Mouse (Mus musculus): ENCODE measurements around the gene Hmg20b. TPM values are rescaled to one million over a fixed set of nuclear protein-coding genes. Genes with fewer than 3 reads are reported as not detected.
A peak's percentile ranks its signal among the peaks of the same experiment; 100 is the strongest.

The Hmg20b gene
- polyA plus RNA-seq, 1 experiment from 2014 or later: 69.0 TPM

DNA sequence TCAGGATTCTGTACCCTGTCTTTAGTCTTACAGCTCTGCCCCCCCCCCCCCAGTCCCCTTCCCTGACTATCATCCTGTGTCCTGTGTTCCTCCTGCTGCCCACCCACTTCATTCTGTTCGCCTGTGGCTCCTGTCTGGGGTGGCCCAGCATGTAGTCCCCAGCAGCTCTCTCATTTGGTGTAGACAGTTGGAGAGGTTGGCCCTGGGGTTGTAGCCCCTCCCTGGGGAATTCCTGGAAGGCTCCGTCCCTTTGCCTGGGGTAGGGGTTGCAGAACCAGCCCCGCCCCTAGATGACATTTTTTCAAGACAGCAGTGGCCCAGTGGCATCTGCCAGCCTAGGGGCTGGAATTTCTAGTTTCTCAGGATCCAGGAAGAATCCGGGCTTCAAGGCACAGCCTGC lies 7.9 kb upstream of the Hmg20b start:
- Histone ChIP-seq H3K4me1 (ENCODE audit: control insufficient read depth, insufficient read depth, low read length) (peaks cover 56% of the 10 kb centered on the region), H3K36me3 (ENCODE audit: control insufficient read depth, insufficient read depth, low read length) (peaks cover 13% of the 10 kb centered on the region), H3K9me3 (ENCODE audit: control insufficient read depth, low read length) (no peaks in the 10 kb centered on the region), H3K27me3 (replicated peaks; ENCODE audit: control insufficient read depth, insufficient read depth, low read length) (peaks cover 4% of the 10 kb centered on the region; the same call in 1 of the 2 replicates), H3K27ac (ENCODE audit: low read length) (peak overlapping the region; percentile 83), H3K4me2 (ENCODE audit: low read depth, low read length) (peak overlapping the region; percentile 96), H3K9ac (ENCODE audit: low read depth, low read length) (peak overlapping the region; percentile 94), H3K4me3 (ENCODE audit: low read length) (peak overlapping the region; percentile 83)
- no peak for ATAC-seq
- 38% methylated on average over 4 of the region's 4 CpGs for WGBS

DNA sequence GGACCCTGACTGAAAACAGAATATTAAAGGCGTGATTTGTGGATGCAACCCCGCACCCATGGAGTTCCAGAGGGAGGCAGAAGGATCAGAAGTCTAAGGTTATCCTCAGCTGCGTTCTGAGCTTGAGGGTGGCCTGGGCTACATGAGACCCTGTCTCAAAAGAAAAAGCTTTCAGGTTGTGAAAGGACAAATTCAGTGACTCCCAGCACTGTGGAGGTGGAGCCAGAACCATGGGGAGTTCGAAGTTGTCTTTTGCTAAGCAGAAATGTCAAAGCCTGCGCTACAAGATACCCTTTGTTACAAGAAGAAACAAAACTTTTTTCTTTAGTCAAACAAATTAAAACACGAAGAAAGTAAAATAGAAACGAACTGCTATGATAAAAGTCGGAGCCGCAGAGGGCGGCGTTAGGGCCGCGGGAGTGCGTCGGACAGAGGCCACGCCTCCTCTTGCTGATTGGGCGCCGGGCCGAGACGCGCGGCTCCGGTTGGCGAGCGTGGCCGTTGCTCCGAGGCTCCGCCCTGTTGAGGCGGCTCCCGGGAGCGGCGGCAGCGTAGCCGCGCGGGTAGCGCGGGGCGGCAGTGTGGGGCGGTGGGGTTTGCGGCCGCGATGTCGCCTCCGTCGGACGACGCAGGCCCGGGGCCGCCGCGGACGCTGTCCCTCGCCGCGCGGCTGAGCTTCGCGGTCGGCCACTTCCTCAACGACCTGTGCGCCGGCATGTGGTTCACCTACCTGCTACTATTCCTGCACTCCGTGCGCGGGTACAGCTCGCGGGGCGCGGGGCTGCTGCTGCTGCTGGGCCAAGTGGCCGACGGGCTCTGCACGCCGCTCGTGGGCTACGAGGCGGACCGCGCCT lies 6.9 kb upstream of the Hmg20b start, which contains the start of gene Mfsd12:
Gene Mfsd12 (plus strand): TSS at position 501 of the 854 bp plus-strand sequence.
- peak within 1 kb of the TSS; percentile 94 for H3K9ac ChIP-seq (ENCODE audit: low read depth, low read length)
- WGBS: 2% methylated on average over 73 of the region's 79 CpGs
- H3K27ac ChIP-seq (ENCODE audit: low read length): peak within 1 kb of the TSS; percentile 83
- H3K4me3 ChIP-seq (ENCODE audit: low read length): peak within 1 kb of the TSS; percentile 83
- peaks cover 47% of the 10 kb centered on the region for H3K4me1 ChIP-seq (ENCODE audit: control insufficient read depth, insufficient read depth, low read length)
- ATAC-seq: peak; percentile 80
- H3K9me3 ChIP-seq (ENCODE audit: control insufficient read depth, low read length): no peaks in the 10 kb centered on the region
- peak within 1 kb of the TSS; percentile 96 for H3K4me2 ChIP-seq (ENCODE audit: low read depth, low read length)
- peaks cover 7% of the 10 kb centered on the region; the same call in 1 of the 2 replicates for H3K36me3 ChIP-seq (ENCODE audit: control insufficient read depth, insufficient read depth, low read length)
- H3K27me3 ChIP-seq (replicated peaks; ENCODE audit: control insufficient read depth, insufficient read depth, low read length): no peaks in the 10 kb centered on the region

GRCm38 (mm10) chr10:81356352-81356990 lies 6.2 kb upstream of the Hmg20b start:
- no peak for ATAC-seq
- H3K4me3 ChIP-seq (ENCODE audit: low read length): peak overlapping the region; percentile 83; the same call in 1 of the 2 replicates
- peaks cover 7% of the 10 kb centered on the region; the same call in 1 of the 2 replicates for H3K36me3 ChIP-seq (ENCODE audit: control insufficient read depth, insufficient read depth, low read length)
- H3K4me2 ChIP-seq (ENCODE audit: low read depth, low read length): peak overlapping the region; percentile 44
- peaks cover 47% of the 10 kb centered on the region for H3K4me1 ChIP-seq (ENCODE audit: control insufficient read depth, insufficient read depth, low read length)
- no peaks in the 10 kb centered on the region for H3K9me3 ChIP-seq (ENCODE audit: control insufficient read depth, low read length)
- WGBS: 49% methylated on average over 12 of the region's 12 CpGs
- 0 out of 2 replicates have a peak overlapping the region, but pooled peaks have one; percentile 23 for H3K9ac ChIP-seq (ENCODE audit: low read depth, low read length)
- no peak overlapping the region for H3K27ac ChIP-seq (ENCODE audit: low read length)
- H3K27me3 ChIP-seq (replicated peaks; ENCODE audit: control insufficient read depth, insufficient read depth, low read length): no peaks in the 10 kb centered on the region

DNA sequence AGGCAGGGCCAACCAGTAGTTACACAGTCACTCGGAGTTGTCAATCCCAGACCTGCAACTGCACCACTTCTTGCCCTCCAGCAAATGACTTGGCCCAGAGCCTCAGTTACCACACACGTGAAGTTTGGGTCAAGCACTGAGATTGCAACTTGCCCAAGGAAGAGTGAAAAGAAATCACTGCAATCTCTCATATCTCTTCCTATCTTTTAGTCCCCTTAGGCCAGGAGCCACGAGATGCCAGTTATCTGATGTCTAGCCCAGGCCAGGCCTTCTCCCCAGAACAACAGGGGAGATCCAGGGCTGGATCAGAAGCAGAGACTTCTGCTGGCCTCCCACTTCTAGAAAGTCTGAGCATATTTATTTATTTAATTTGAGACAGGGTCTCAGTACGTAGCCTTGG lies 5.3 kb upstream of the Hmg20b start:
- 80% methylated on average over 4 of the region's 4 CpGs for WGBS
- H3K4me1 ChIP-seq (ENCODE audit: control insufficient read depth, insufficient read depth, low read length): peaks cover 37% of the 10 kb centered on the region
- no peak overlapping the region for H3K9ac ChIP-seq (ENCODE audit: low read depth, low read length)
- ATAC-seq: no peak
- H3K27ac ChIP-seq (ENCODE audit: low read length): no peak overlapping the region
- no peak overlapping the region for H3K4me2 ChIP-seq (ENCODE audit: low read depth, low read length)
- H3K9me3 ChIP-seq (ENCODE audit: control insufficient read depth, low read length): no peaks in the 10 kb centered on the region
- 0 out of 2 replicates have a peak, but pooled peaks cover 2% of the 10 kb centered on the region for H3K36me3 ChIP-seq (ENCODE audit: control insufficient read depth, insufficient read depth, low read length)
- no peaks in the 10 kb centered on the region for H3K27me3 ChIP-seq (replicated peaks; ENCODE audit: control insufficient read depth, insufficient read depth, low read length)
- H3K4me3 ChIP-seq (ENCODE audit: low read length): no peak overlapping the region

- H3K27ac ChIP-seq (ENCODE audit: low read length): no peak overlapping the region
- no peak for ATAC-seq
- no peaks in the 10 kb centered on the region for H3K36me3 ChIP-seq (ENCODE audit: control insufficient read depth, insufficient read depth, low read length)
- H3K4me3 ChIP-seq (ENCODE audit: low read length): no peak overlapping the region
- H3K9me3 ChIP-seq (ENCODE audit: control insufficient read depth, low read length): no peaks in the 10 kb centered on the region
- 0 out of 2 replicates have a peak overlapping the region, but pooled peaks have one; percentile 17 for H3K9ac ChIP-seq (ENCODE audit: low read depth, low read length)
- no peaks in the 10 kb centered on the region for H3K27me3 ChIP-seq (replicated peaks; ENCODE audit: control insufficient read depth, insufficient read depth, low read length)
- H3K4me1 ChIP-seq (ENCODE audit: control insufficient read depth, insufficient read depth, low read length): peaks cover 33% of the 10 kb centered on the region
- no peak overlapping the region for H3K4me2 ChIP-seq (ENCODE audit: low read depth, low read length)
- 69% methylated on average over 9 of the region's 9 CpGs for WGBS
Measured at GRCm38 (mm10) chr10:81354738-81355477, 4.6 kb upstream of the Hmg20b start.

- Histone ChIP-seq H3K9me3 (ENCODE audit: control insufficient read depth, low read length) (no peaks in the 10 kb centered on the region), H3K4me2 (ENCODE audit: low read depth, low read length) (0 out of 2 replicates have a peak overlapping the region, but pooled peaks have one; percentile 4), H3K4me3 (ENCODE audit: low read length) (no peak overlapping the region), H3K27ac (ENCODE audit: low read length) (peak overlapping the region; percentile 72), H3K9ac (ENCODE audit: low read depth, low read length) (peak overlapping the region; percentile 29; the same call in 1 of the 2 replicates), H3K36me3 (ENCODE audit: control insufficient read depth, insufficient read depth, low read length) (no peaks in the 10 kb centered on the region), H3K27me3 (replicated peaks; ENCODE audit: control insufficient read depth, insufficient read depth, low read length) (no peaks in the 10 kb centered on the region), H3K4me1 (ENCODE audit: control insufficient read depth, insufficient read depth, low read length) (peaks cover 40% of the 10 kb centered on the region)
- 19% methylated on average over 9 of the region's 9 CpGs for WGBS
- ATAC-seq: no peak
Measured at GRCm38 (mm10) chr10:81351678-81352291, 1.5 kb upstream of the Hmg20b start.

DNA sequence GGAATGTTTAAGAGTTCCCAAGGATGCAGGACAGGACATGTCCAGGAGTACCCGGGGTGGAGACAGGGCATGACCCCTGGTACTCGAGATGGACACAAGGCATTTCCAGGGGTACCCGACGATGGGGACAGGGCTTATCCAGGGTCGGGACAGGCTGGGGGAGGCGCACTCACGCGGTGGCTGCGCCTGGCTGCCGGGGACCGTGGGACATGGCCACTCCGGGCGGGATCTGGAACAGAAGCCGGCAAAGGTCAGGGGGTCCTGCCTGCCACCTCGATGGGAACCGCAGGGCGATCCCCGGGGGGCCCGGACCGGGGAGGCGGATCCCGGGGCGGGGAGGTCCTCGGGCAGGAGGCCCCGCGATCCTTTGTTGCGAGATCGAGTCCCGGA lies 324 bp downstream of the Hmg20b start:
- Histone ChIP-seq H3K9me3 (ENCODE audit: control insufficient read depth, low read length) (no peaks in the 10 kb centered on the region), H3K4me1 (ENCODE audit: control insufficient read depth, insufficient read depth, low read length) (peaks cover 41% of the 10 kb centered on the region), H3K36me3 (ENCODE audit: control insufficient read depth, insufficient read depth, low read length) (no peaks in the 10 kb centered on the region), H3K27ac (ENCODE audit: low read length) (peak overlapping the region; percentile 87), H3K9ac (ENCODE audit: low read depth, low read length) (peak overlapping the region; percentile 88), H3K27me3 (replicated peaks; ENCODE audit: control insufficient read depth, insufficient read depth, low read length) (0 out of 2 replicates have a peak, but pooled peaks cover 2% of the 10 kb centered on the region), H3K4me2 (ENCODE audit: low read depth, low read length) (peak overlapping the region; percentile 88), H3K4me3 (ENCODE audit: low read length) (peak overlapping the region; percentile 86)
- ATAC-seq: peak; percentile 16; the same call in 1 of the 2 replicates
- under 1% methylated on average over 29 of the region's 29 CpGs for WGBS

DNA sequence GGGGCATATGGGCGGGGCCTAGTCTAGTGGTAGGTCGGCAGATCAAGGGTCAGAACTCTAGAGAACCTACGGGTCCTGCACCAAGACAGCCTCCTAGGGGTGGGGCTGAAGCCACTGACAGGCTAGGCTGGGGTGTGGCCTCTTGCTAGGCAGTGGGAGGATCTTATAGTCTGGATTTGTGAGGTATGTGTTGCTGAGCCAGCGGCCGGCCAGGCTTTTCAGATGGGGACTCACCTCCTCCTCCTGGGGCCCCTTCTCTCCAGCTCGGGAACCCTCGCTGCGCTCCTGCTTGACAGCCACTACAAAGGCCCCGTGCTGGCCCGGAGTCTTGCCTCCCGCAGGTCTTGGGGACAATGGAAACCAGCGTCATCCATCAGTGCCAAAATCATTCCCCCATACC lies 1.1 kb downstream of the Hmg20b start:
- H3K9ac ChIP-seq (ENCODE audit: low read depth, low read length): peak overlapping the region; percentile 88
- no peaks in the 10 kb centered on the region for H3K36me3 ChIP-seq (ENCODE audit: control insufficient read depth, insufficient read depth, low read length)
- H3K4me2 ChIP-seq (ENCODE audit: low read depth, low read length): peak overlapping the region; percentile 88
- peaks cover 33% of the 10 kb centered on the region for H3K4me1 ChIP-seq (ENCODE audit: control insufficient read depth, insufficient read depth, low read length)
- WGBS: 6% methylated on average over 12 of the region's 12 CpGs
- peak overlapping the region; percentile 86 for H3K4me3 ChIP-seq (ENCODE audit: low read length)
- peaks cover 2% of the 10 kb centered on the region; the same call in 1 of the 2 replicates for H3K27me3 ChIP-seq (replicated peaks; ENCODE audit: control insufficient read depth, insufficient read depth, low read length)
- ATAC-seq: peak; percentile 38
- H3K27ac ChIP-seq (ENCODE audit: low read length): peak overlapping the region; percentile 87
- H3K9me3 ChIP-seq (ENCODE audit: control insufficient read depth, low read length): no peaks in the 10 kb centered on the region

Data from intestine, embryonic 16.5 days (tissue).